Mouse (Mus musculus) frontal cortex, adult 2 months (tissue): ENCODE measurements around the gene Mpl. TPM values are rescaled to one million over a fixed set of nuclear protein-coding genes. Genes with fewer than 3 reads are reported as not detected.

ENCODE experiments used
- DNase-seq, 2 experiments: peaks; one replicate each; pipeline ENCODE4 v3.0.0; 2022; ENCODE audit warnings: low spot score in 1 of 2; ENCODE audit errors: extremely low spot score in 1 of 2
- polyA plus RNA-seq: library from polyadenylated mRNA; depleted of rRNA; stranded (reverse); fragments of >200 nt; gene quantifications from 2 replicates; pipeline ENCODE4 v1.2.3, GENCODE M21; 2012; rRNA removed

Mpl gene
- polyA plus RNA-seq: 0.32 and 1.0 TPM in 2 replicates

GRCm38 (mm10) chr4:118457345-118457975 lies at the start of gene Mpl:
Mpl (minus strand) TSS chr4:118457513.
- peak in 1 of 2 experiments; percentile 45 for DNase-seq

GRCm38 (mm10) chr4:118505551-118505950 lies 48.2 kb upstream of the Mpl start:
- DNase-seq: no peak

- no peak for DNase-seq
Observed at GRCm38 (mm10) chr4:118500792-118501191, 43.5 kb upstream of the Mpl start.

GRCm38 (mm10) chr4:118500171-118500724 lies 42.9 kb upstream of the Mpl start:
- DNase-seq: peak in 1 of 2 experiments; percentile 47

GRCm38 (mm10) chr4:118490461-118490860 lies 33.1 kb upstream of the Mpl start:
- no peak for DNase-seq

- no peak for DNase-seq
Observed at GRCm38 (mm10) chr4:118489717-118490132, 32.4 kb upstream of the Mpl start, which contains the start of gene Tie1. Tie1 (minus strand) TSS chr4:118490061.

- no peak for DNase-seq
Observed at GRCm38 (mm10) chr4:118476773-118477530, 19.6 kb upstream of the Mpl start.

- DNase-seq: no peak
Observed at GRCm38 (mm10) chr4:118472687-118473086, 15.4 kb upstream of the Mpl start.

GRCm38 (mm10) chr4:118471281-118471680 lies 14.0 kb upstream of the Mpl start:
- DNase-seq: no peak

GRCm38 (mm10) chr4:118465697-118466163 lies 8.4 kb upstream of the Mpl start:
- no peak for DNase-seq

- DNase-seq: peak; percentile 15 to 23
Observed at GRCm38 (mm10) chr4:118464956-118465355, 7.6 kb upstream of the Mpl start.

GRCm38 (mm10) chr4:118446415-118447153 lies 10.7 kb downstream of the Mpl start:
- DNase-seq: no peak

- DNase-seq: peak in 1 of 2 experiments; percentile 33
Observed at GRCm38 (mm10) chr4:118445781-118446414, 11.4 kb downstream of the Mpl start.

GRCm38 (mm10) chr4:118445088-118445487 lies 12.2 kb downstream of the Mpl start:
- DNase-seq: peak in 1 of 2 experiments; percentile 41

GRCm38 (mm10) chr4:118437829-118438253 lies 19.5 kb downstream of the Mpl start:
- DNase-seq: no peak

- peak; percentile 87 to 91 for DNase-seq
Observed at GRCm38 (mm10) chr4:118436820-118437603, 20.3 kb downstream of the Mpl start, which contains the start of gene Cdc20. Cdc20 (minus strand) TSS chr4:118437352.

- DNase-seq: no peak
Observed at GRCm38 (mm10) chr4:118432332-118432731, 25.0 kb downstream of the Mpl start.

- no peak for DNase-seq
Observed at GRCm38 (mm10) chr4:118429215-118429895, 28.0 kb downstream of the Mpl start.
